Mouse (Mus musculus) lung, postnatal 36 days (tissue): ENCODE data around the gene Atp5j.

ENCODE experiments used
- DNase-seq: peaks from one replicate; pipeline ENCODE4 v3.0.0; 2022; ENCODE audit warnings: mixed read lengths

Atp5j gene

DNA sequence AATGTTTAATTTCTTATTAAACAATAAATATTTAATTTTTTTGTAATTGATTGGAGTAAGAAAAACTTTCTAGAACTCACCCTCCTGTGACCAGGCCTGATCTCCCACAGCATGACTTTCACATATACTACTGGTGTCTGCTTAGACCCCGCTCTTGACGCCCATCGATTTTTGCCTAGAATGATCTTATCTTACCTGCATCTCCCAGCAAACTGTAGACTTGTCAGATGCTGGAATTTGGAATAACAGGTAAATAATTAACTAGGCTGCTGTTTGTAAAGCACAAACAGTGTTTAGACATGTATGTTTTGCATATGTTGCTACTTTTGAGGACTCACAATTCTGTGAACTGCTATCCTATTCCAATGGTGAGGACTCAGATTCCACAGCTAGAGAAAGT lies 29.2 kb downstream of the Atp5j start:
- no peak for DNase-seq

DNA sequence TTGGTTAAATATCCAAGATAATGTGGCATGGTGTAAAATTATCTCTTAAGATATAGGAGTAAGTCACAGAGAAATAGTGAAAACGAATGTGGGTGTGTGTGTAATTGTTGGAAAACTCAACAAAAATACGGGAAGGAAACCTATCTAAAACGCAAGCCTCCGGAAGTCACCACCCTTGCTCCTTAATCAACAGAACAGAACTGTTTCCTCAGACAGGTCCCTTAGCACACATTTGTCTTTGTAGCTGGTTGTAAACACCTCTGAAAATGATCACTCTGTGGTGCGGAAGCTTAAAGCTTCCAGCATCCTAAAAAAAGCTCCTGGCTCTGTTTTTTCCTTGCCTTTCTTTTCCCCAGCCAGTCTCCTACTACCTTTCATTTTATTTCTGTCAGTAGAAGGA lies 30.6 kb downstream of the Atp5j start:
- DNase-seq, result peak; percentile 44

DNA sequence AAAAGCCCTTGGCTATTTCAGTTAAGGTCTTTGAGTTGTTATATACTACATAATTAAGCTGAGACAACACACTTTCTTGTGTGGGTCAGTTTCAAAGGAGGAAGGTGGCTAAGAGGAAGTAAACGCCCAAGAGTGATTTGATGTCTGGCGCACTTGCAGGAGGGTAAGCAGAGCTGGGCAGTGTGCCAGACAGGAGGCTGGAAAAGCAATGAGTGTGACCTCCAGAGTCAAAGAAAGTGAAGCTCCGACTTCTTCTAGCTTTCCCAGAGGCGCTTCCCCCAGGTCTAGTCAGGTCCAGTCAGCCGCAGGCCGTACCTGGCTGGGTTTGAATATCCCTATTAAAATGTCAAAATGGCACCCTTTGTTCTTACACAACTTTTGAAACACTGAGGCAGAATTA lies 33.2 kb downstream of the Atp5j start:
- DNase-seq, result peak; percentile 78

DNA sequence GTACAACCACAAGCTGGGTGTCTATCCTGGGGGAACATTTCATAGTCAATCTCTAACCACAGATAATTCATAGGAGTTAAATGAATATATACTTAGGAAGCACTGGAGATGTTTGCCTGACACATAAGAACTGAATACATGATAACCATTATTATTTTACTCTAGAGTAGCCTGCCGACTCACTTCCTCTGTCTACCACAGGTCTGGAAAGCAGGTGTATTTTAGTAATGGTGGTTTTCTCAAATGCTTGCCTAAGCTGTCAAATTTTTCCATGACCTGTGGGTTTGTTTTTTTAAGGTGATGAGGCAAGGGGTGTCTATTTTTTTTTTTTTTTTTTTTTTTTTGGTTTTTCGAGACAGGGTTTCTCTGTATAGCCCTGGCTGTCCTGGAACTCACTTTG lies 35.4 kb downstream of the Atp5j start:
- DNase-seq, result no peak

DNA sequence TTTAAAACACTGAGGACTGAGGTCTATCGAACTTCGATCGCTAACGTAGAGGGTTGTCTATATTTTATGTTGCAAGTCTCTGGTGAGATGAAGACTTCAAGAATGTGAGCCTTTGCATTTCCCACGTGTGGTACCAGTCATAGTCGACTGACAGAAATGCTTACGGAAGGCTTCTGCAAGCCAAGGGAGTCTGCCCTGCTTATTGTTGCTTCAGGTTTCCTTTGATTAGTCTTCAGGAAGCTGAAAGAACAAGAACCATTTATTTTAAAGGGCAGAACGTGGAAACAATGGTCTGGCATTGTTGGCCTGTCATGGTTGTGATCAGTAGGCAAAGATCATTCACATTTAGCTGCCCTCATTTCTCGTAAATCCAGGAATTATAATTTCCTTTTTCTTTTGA lies 38.7 kb downstream of the Atp5j start:
- peak; percentile 35 for DNase-seq

DNA sequence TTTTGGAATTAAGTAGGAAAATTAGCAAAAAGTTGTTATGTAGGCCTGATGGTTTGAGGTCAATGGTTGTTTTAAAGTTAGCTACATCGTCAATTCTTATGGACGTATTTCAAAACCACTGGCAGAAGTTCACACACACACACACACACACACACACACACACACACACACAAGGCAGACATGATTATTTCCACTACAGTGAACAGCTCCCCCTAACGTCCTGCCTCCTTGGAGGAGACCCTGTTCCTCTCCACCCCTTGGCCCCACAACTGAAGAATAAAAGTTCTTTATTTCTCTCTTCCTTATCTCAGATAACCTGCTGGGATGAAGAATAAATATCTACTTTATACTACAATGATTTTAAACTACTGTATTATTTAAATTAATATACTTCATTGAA lies 40.1 kb downstream of the Atp5j start:
- peak; percentile 22 for DNase-seq

DNA sequence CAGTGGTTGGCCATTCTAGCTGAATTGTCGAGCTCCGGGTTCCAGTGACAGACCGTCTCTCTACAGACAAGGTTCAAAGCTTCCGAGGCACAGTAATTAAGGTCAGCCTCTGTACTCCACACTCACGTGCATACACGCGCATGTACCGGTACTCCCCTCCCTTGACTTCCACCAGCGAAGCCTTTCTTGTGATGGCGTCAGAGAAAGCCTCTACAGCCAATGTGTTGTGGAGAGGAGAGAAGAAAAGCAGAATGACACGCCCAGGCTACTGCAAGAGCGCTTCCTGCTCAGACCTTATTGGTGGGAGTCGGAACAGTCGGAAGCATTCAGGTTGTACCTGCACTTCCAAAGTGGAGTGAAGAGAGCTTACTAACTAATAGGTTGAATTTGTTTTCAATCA lies 42.0 kb downstream of the Atp5j start:
- DNase-seq, result no peak

DNA sequence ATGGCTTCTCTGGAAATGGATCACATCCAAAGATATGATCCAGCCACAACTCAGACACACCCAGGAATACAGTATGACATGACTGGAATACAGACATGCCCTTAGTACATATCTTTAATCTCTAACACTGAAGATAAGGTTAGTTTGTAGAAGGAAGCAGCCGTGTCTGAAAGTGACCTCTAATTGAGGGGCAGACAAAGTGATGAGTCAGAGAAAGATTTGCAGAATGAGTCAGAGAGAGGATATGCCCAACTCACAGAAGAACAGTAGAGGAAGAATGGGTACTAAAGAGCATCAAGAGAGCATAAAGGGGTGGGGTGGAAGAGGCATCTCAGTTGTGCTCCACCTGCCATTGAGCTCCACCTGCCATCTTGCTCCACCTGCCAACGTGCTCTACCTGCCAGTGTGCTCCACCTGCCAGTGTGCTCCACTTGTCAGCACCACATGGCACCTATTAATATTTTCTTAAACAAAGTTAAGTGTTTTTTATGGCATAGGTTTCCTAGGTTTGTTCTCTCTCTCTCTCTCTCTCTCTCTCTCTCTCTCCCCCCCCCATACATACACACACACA lies 44.7 kb downstream of the Atp5j start:
- no peak for DNase-seq

DNA sequence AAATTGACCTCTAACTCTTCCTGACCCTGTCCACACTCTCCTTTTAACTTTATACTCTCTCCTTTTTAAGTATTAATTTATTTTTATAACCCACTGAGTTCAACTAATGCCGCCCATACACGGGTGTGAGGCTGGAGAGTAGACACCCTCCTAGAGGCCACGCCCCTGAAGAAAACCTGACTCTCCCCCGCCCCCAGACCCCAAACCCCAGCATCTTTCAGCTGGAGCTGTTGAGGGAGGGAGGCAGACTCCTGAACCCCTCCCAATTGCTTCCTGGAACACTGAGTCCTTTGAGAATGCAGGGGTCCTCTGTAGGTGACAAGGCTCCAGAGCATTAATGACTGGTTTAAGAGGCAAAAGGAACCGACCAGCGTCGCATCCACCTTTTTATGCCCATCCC lies 50.5 kb downstream of the Atp5j start:
- no peak for DNase-seq

DNA sequence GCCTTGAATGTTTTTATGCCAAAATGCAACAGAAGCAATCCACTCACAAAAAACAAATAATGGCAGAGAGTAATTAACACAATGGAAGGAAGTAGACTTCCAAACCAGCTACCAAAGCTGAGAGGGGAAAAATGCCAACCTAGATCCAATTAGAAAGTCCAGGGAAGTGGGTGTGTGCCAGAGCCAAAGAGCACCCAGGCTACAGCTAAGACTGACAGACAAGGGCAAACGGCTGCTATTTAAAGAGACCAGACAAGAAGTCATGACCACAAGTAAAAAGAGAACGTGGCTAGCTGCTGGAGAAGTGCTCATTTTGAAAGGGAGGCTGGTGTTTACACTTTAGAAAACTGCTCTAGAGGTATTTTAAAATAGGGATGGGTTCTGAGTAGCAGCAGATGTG lies 52.1 kb downstream of the Atp5j start:
- DNase-seq, result peak; percentile 45

DNA sequence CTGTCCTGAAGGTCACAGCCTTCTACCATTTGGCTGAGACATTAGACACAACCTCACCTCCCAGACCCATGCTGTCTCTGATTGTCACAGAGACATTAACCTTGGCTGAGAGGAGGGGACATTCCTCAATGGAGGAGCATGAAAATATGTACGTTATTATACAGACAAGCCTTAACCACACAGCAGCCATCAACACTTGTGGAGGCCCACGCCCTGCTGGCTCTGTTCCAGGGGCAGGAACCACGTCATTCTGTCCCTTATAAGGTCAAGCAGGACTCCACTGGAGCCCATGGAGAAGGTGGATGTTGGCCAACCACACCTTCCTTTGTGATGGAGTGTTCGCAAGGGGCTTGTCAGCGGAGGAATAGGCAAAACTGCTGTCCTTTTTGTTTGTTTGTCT lies 55.7 kb downstream of the Atp5j start:
- DNase-seq, result no peak

DNA sequence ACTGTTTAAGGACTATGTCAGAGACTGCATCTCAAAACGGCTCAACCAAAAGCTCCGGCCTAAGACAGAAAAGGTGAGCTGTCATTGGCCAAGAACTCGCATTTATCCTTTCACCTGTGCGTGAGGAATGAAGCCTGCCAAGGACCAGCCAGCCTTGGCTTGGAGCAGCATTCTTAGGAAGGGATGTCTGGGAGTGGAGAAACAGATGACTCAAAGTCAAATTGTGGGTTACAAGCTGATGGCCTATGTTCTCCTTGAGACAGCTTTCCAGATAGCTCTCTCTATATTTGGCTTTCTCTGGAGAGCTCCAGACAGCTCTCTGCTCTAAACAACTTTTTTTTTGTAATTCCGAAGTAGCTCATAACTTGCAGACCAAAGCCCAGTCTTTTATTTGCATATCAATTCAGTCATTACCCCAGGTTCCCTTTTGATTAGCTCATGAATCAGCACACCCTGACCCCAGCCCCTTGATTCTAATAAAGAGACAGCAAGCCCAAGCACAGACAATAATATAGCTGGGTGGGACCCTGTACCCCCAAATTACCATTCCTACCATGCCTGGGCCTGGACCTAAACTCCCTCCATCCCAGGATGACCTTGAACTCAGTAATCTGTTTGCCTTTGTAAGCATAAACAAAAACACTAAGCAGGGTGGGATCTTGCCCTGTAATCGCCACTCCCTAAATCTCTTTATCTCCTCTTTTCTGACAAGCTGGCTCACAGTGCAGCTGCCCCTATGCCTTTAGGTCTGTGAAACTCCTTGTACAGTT lies 56.4 kb downstream of the Atp5j start:
- DNase-seq, result no peak

DNA sequence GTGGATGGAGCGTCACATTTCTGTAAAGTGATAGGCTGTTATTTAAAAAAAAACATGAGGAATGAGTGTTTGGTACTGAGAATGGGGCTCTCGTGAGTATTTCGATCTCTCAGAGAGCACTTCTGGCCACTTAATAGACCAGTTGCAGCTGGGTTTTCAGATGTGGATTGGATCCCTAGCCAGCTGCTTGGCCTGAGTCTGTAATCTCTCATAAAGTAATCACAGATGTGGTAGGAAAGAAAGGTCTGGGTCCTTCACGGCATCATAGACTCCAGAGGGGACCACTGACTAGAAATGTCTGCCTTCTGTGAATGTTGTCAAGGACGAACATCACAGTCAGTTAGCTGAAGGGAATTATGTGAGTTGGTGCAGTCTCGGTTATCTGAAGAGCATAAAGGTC lies 57.0 kb downstream of the Atp5j start:
- no peak for DNase-seq
